Mouse (Mus musculus) thymus, postnatal 4 days (tissue): ENCODE measurements around the gene Sept6.

Experiments
- DNase-seq: peaks from one replicate; pipeline ENCODE4 v3.0.0; 2021

Sept6 gene

DNA sequence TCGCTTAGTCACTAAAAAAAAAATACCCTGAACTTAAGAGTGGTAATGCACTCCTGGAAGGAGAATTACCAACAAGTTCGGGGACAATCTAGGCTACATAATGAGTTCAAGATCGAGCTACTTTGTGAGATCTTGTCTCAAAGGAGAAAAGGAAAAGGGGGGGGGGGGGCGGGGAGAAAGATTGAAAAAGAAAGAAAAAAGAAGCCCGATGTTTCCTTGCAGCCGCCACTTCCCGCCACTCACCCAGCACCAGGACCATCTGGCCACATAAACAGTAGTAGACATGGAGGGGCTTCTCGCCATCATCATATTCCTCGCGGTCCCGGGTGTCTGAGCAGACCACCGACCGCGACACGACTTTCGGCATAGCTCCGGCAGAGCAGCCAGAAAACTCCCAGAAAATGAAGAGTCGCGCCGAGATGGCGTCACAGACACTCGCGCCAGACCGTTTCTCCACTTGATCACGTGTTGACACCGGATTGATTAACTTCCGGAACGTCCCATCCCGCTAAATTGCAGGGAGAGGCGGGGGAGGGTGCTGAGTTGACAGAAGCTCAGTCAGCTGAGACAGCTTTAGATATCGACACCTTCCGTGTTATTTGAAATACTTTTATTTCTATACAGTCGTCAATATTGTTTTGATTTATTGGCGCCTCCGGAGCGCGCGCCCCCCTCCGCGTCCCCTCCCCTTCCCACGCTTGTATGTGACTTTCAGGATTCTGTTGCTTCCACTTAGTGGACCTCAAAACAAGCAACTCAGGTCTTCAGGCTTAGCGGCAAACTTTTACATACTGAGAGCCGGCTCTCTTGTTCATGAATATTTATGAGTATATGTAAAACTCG is 127.6 kb downstream of the Sept6 start:
- DNase-seq: peak; percentile 80
